Mouse (Mus musculus) gastrocnemius, adult 18-20 months (tissue): Measurements from ENCODE around the gene Vmn2r25. TPM values are rescaled to one million over a fixed set of nuclear protein-coding genes. Genes with fewer than 3 reads are reported as not detected.
"Not testable (repeated sequence)": the region's sequence is repeated elsewhere in the genome, so short reads cannot be mapped to it uniquely, and the experiment has no call there.

ENCODE experiments used
- DNase-seq: peaks from one replicate; pipeline ENCODE4 v3.0.0; 2021; ENCODE audit warnings: low spot score
- long read RNA-seq, 2 experiments: library from polyadenylated mRNA; stranded (forward); transcript quantifications; one replicate each; pipeline ENCODE4 v2.0.0; 2021
- total RNA-seq, 2 experiments: library from RNA; stranded (reverse); gene quantifications; 2 replicates each; pipeline ENCODE4 v1.2.3; 2021

Vmn2r25 gene
- not detected for total RNA-seq
- long read RNA-seq, experiment 1, result 0 reads
- long read RNA-seq, experiment 2, result 0 reads

DNA sequence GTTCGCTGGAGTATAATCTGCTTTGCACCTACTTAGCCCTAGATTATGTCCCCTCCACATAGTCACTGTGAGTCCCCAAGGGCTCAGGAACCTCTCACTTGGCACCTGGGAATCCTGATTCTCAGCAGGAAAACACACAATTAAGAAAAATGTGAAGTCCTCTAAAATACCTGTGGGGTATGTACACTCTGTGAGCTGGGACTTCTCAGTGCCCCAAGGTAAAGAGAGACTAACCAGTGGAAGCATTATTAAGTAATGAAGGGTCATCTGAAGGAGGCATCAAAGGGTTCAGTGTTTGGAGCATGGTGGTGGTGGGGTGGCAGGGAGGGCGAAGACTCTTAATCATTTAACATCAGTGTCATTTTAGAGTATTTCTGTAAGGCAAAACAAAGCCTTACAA, at the start of gene Vmn2r25:
Vmn2r25 (minus strand) TSS at position 101 of the 400 bp plus-strand sequence.
- DNase-seq, result not testable (repeated sequence)

- DNase-seq, result no peak
These were observed 33.3 kb downstream of the Vmn2r25 start for GRCm38 (mm10) chr6:123819951-123820350.

GRCm38 (mm10) chr6:123810291-123810690, 43.0 kb downstream of the Vmn2r25 start:
- not testable (repeated sequence) for DNase-seq

- no peak for DNase-seq
These were observed 59.5 kb downstream of the Vmn2r25 start for GRCm38 (mm10) chr6:123793746-123794145.

DNA sequence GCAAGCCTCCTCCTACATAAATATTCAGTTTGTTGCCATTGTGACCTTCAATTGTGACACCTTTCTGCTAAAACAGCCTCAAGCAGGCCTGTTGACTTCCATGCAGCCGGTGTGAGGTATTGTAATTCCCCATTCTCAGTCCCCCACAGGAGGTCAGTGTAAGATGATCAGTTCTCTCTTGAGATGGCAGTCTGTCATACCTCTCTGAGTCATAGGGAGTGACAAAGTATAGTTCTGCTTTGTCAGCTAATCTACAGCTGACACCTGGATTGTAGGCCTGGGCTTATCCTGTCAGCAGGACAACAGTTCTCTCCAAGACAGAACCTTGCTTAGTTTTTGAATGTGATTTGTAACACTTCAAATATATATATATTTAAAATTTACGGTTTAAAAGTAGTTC, 68.4 kb downstream of the Vmn2r25 start:
- no peak for DNase-seq

DNA sequence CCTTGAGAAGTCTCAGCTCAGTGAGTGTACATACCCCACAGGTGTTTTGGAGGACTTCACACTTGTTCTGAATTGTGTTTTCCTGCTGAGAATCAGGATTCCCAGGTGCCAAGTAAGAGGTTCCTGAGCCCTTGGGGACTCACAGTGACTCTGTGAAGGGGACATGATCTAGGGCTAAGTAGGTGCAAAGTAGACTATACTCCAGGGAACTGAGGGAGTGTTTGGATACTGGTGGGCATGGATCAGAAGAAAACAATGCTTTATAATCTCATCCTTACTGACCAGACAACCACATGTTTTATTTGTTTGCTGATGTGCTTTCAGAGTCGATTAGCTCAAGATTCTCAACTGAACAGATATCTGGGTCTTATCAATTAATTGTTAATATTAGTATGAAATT, 74.7 kb downstream of the Vmn2r25 start, which contains the start of gene Vmn2r24:
Vmn2r24 (plus strand) TSS at position 301 of the 400 bp plus-strand sequence.
- no peak for DNase-seq

Other genes with a start within 250 kb of the Vmn2r25 start
- not detected for gene Vmn2r22, start 202.7 kb downstream of the Vmn2r25 start, total RNA-seq
- gene Vmn2r23, start 150.8 kb downstream of the Vmn2r25 start, total RNA-seq, result not detected
- not detected for gene Vmn2r24, start 74.6 kb downstream of the Vmn2r25 start, total RNA-seq
- not detected for gene Vmn2r26, start 171.1 kb upstream of the Vmn2r25 start, total RNA-seq